Mouse (Mus musculus) megakaryocyte, embryonic 14.5 days (primary cell): ENCODE measurements at regions not wholly inside any gene's neighbourhood (a gene's known extent, or its start where the extent isn't known, plus 50 kb on each side); places are given as distances from the start of the nearest gene placed in this dataset.

Experiments used
- FLI1 ChIP-seq: IDR thresholded peaks from 2 replicates; pipeline ENCODE4 v1.6.1; 2012; ENCODE audit warnings: low read length, inconsistent platforms, mixed read lengths
- GATA1 ChIP-seq: IDR thresholded peaks from 3 replicates; pipeline ENCODE4 v1.6.1; 2012; ENCODE audit warnings: mixed read lengths, low read length, inconsistent platforms, borderline replicate concordance

DNA sequence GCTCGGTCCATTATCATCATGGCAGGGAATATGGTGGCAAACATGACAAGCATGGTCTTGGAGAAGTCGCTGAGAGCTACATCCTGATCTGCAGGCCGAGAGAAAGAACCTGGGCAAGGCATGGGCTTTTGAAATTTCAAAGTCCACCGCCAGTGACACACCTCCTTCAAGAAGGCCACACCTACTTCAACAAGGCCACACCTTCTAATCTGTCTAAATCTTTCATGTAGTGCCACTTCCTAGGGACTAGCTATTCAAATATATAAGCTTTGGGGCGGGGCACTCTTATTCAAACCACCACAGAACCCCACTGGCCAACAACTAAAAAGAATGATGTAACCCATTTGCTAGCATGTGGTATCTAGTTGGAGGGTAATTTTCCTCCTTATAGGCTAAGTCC, 81.0 kb downstream of the Fam168b start:
- TF ChIP-seq FLI1 (no peak), GATA1 (no peak)
